Mouse (Mus musculus): ENCODE measurements around the gene Ppp4c. TPM values are rescaled to one million over a fixed set of nuclear protein-coding genes. Genes with fewer than 3 reads are reported as not detected.

Gene Ppp4c
- total RNA-seq (2014; rRNA removed) (45.8 and 52.8 TPM in 2 replicates), polyA plus RNA-seq (2012; rRNA removed) (81.2 and 97.2 TPM in 2 replicates)

GRCm38 (mm10) chr7:126791851-126792720 is at the start of gene Ppp4c:
Ppp4c (minus strand) TSS chr7:126792496.
- WGBS, result 1% methylated on average over 78 of the region's 83 CpGs
- H3K27ac ChIP-seq (replicated peaks; ENCODE audit: insufficient read depth, low read depth, low read length), result peak within 1 kb of the TSS; percentile 61
- peak within 1 kb of the TSS; percentile 93 for H3K9ac ChIP-seq (ENCODE audit: low read depth, low read length)
- DNase-seq (ENCODE audit: extremely low read depth, low read depth, low spot score), result peak; percentile 87
- H3K27me3 ChIP-seq (ENCODE audit: control insufficient read depth, insufficient read depth, low read length), result no peaks in the 10 kb centered on the region
- TF ChIP-seq CTCF (IDR thresholded peaks at IDR 0.05; ENCODE audit: low read depth, low read length), result no peak
- 0 out of 2 replicates have a peak, but pooled peaks have one; percentile 52 for TF ChIP-seq POLR2A (IDR thresholded peaks at IDR 0.05; ENCODE audit: extremely low read depth, insufficient read depth, low read length)
- H3K79me2 ChIP-seq (ENCODE audit: control insufficient read depth, insufficient read depth, low read length), result peaks cover 5% of the 10 kb centered on the region; the same call in 1 of the 2 replicates
- peak within 1 kb of the TSS; percentile 88 for H3K4me3 ChIP-seq (ENCODE audit: insufficient read depth, low read depth, low read length)
- peaks cover 40% of the 10 kb centered on the region for H3K36me3 ChIP-seq (ENCODE audit: control insufficient read depth, insufficient read depth, low read length)
- H3K4me1 ChIP-seq (ENCODE audit: control insufficient read depth, insufficient read depth, low read length), result peaks cover 6% of the 10 kb centered on the region

DNA sequence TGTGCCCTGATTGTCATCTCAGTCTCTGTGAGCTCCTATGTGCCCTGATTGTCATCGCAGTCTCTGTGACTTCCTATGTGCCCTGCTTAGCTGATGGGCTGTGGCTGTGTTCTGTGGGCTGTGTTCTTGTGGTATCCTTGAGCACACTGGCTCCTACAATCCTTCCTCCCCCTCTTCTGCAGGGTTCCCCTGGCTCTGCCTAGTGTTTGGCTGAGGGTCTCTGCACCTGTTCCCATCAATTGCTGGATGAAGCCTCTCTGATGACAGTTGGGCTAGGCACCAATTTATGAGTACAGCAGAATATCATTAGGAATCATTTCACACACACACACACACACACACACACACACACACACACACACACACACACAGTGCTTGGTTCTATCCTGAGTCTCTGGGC is 41.0 kb upstream of the Ppp4c start:
- TF ChIP-seq POLR2A (IDR thresholded peaks at IDR 0.05; ENCODE audit: extremely low read depth, insufficient read depth, low read length) (no peak), CTCF (IDR thresholded peaks at IDR 0.05; ENCODE audit: low read depth, low read length) (no peak)

DNA sequence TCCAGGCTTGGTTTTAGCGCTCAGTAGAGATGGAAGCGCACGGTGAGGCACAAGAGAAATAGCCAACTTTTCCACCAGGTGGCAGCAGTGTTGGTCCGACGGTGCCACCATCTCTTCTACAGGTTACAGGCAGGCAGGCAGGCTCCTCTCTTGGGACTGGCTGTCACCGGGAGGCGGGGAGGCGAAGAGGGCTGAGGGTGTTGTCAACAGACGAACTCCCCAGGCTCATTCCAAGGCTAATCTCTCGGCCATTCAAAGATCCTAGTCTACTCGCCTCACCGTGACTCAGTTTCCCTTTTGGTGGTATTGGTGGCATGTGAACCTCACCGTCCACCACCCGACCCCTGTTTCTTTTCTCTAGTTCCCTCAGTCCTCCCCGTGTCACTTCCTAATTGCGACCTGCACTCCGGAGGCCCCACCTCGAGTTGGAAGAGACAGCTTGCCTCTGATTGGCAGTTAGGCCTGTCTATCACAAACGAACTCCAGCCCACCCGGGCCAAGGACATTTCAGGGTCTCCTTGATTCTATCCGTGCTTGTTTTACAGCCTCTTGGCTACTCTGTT is 39.8 kb upstream of the Ppp4c start:
- WGBS, result 3% methylated on average over 21 of the region's 21 CpGs
- Histone ChIP-seq H3K27me3 (ENCODE audit: control insufficient read depth, insufficient read depth, low read length) (peaks cover 4% of the 10 kb centered on the region; the same call in 1 of the 2 replicates), H3K9ac (ENCODE audit: low read depth, low read length) (no peak overlapping the region), H3K4me3 (ENCODE audit: insufficient read depth, low read depth, low read length) (no peak overlapping the region), H3K36me3 (ENCODE audit: control insufficient read depth, insufficient read depth, low read length) (no peaks in the 10 kb centered on the region), H3K79me2 (ENCODE audit: control insufficient read depth, insufficient read depth, low read length) (no peaks in the 10 kb centered on the region), H3K4me1 (ENCODE audit: control insufficient read depth, insufficient read depth, low read length) (no peaks in the 10 kb centered on the region), H3K27ac (replicated peaks; ENCODE audit: insufficient read depth, low read depth, low read length) (no peak overlapping the region)
- DNase-seq (ENCODE audit: extremely low read depth, low read depth, low spot score), result peak; percentile 41
- TF ChIP-seq POLR2A (IDR thresholded peaks at IDR 0.05; ENCODE audit: extremely low read depth, insufficient read depth, low read length) (no peak), CTCF (IDR thresholded peaks at IDR 0.05; ENCODE audit: low read depth, low read length) (peak; percentile 93)

More for the DNA sequence above, 41.0 kb upstream of the Ppp4c start:
- Histone ChIP-seq H3K27me3 (ENCODE audit: control insufficient read depth, insufficient read depth, low read length) (peaks cover 4% of the 10 kb centered on the region; the same call in 1 of the 2 replicates), H3K4me3 (ENCODE audit: insufficient read depth, low read depth, low read length) (no peak overlapping the region), H3K79me2 (ENCODE audit: control insufficient read depth, insufficient read depth, low read length) (no peaks in the 10 kb centered on the region), H3K4me1 (ENCODE audit: control insufficient read depth, insufficient read depth, low read length) (no peaks in the 10 kb centered on the region), H3K27ac (replicated peaks; ENCODE audit: insufficient read depth, low read depth, low read length) (no peak overlapping the region), H3K36me3 (ENCODE audit: control insufficient read depth, insufficient read depth, low read length) (no peaks in the 10 kb centered on the region), H3K9ac (ENCODE audit: low read depth, low read length) (no peak overlapping the region)
- WGBS, result 100% methylated on average over 1 of the region's 1 CpGs
- no peak for DNase-seq (ENCODE audit: extremely low read depth, low read depth, low spot score)

GRCm38 (mm10) chr7:126831539-126831938 is 39.2 kb upstream of the Ppp4c start, which contains the start of gene 4930451I11Rik:
4930451I11Rik (minus strand) TSS chr7:126831639.
- Histone ChIP-seq H3K36me3 (ENCODE audit: control insufficient read depth, insufficient read depth, low read length) (no peaks in the 10 kb centered on the region), H3K79me2 (ENCODE audit: control insufficient read depth, insufficient read depth, low read length) (no peaks in the 10 kb centered on the region), H3K9ac (ENCODE audit: low read depth, low read length) (no peak within 1 kb of the TSS), H3K27ac (replicated peaks; ENCODE audit: insufficient read depth, low read depth, low read length) (no peak within 1 kb of the TSS), H3K4me3 (ENCODE audit: insufficient read depth, low read depth, low read length) (no peak within 1 kb of the TSS), H3K4me1 (ENCODE audit: control insufficient read depth, insufficient read depth, low read length) (no peaks in the 10 kb centered on the region), H3K27me3 (ENCODE audit: control insufficient read depth, insufficient read depth, low read length) (peaks cover 4% of the 10 kb centered on the region; the same call in 1 of the 2 replicates)
- DNase-seq (ENCODE audit: extremely low read depth, low read depth, low spot score), result no peak
- TF ChIP-seq POLR2A (IDR thresholded peaks at IDR 0.05; ENCODE audit: extremely low read depth, insufficient read depth, low read length) (no peak), CTCF (IDR thresholded peaks at IDR 0.05; ENCODE audit: low read depth, low read length) (no peak)
- WGBS, result 56% methylated on average over 5 of the region's 5 CpGs

- H3K4me3 ChIP-seq (ENCODE audit: insufficient read depth, low read depth, low read length), result no peak overlapping the region
- H3K9ac ChIP-seq (ENCODE audit: low read depth, low read length), result no peak overlapping the region
- peaks cover 10% of the 10 kb centered on the region for H3K27me3 ChIP-seq (ENCODE audit: control insufficient read depth, insufficient read depth, low read length)
- DNase-seq (ENCODE audit: extremely low read depth, low read depth, low spot score), result no peak
- TF ChIP-seq POLR2A (IDR thresholded peaks at IDR 0.05; ENCODE audit: extremely low read depth, insufficient read depth, low read length), result no peak
- no peak for TF ChIP-seq CTCF (IDR thresholded peaks at IDR 0.05; ENCODE audit: low read depth, low read length)
- H3K79me2 ChIP-seq (ENCODE audit: control insufficient read depth, insufficient read depth, low read length), result no peaks in the 10 kb centered on the region
- WGBS, result 68% methylated on average over 5 of the region's 5 CpGs
- H3K36me3 ChIP-seq (ENCODE audit: control insufficient read depth, insufficient read depth, low read length), result no peaks in the 10 kb centered on the region
- H3K4me1 ChIP-seq (ENCODE audit: control insufficient read depth, insufficient read depth, low read length), result no peaks in the 10 kb centered on the region
- H3K27ac ChIP-seq (replicated peaks; ENCODE audit: insufficient read depth, low read depth, low read length), result no peak overlapping the region
These were observed 33.7 kb upstream of the Ppp4c start for GRCm38 (mm10) chr7:126825952-126826351.

All from liver, adult 2 months (tissue).